Mouse (Mus musculus) embryonic facial prominence, embryonic 11.5 days (tissue): Measurements from ENCODE around the gene Gm10490. TPM values are rescaled to one million over a fixed set of nuclear protein-coding genes. Genes with fewer than 3 reads are reported as not detected.

Experiments
- ATAC-seq: fragments of 200-750 bp; cut with Nextera tagmentation; replicated peaks from 2 replicates; pipeline ENCODE4 v1.8.0; 2017; ENCODE audit warnings: low read depth; ENCODE audit not compliant: insufficient number of reproducible peaks, low FRiP score, low TSS enrichment
- DNase-seq: peaks from one replicate; pipeline ENCODE4 v3.0.0-alpha.2; 2015; ENCODE audit warnings: low spot score
- H3K27ac ChIP-seq: fragments of 300-500 bp; sonication (generic); replicated peaks from 2 replicates; pipeline ENCODE4 v1.5.1; 2014; ENCODE audit warnings: mild to moderate bottlenecking, low read depth, low read length, control low read depth
- H3K27me3 ChIP-seq: fragments of 300-500 bp; sonication (generic); 2 replicates; pipeline ENCODE4 v1.6.1; 2014; ENCODE audit warnings: mild to moderate bottlenecking, low read length, moderate library complexity, mixed read lengths; ENCODE audit not compliant: control insufficient read depth, insufficient read depth
- H3K36me3 ChIP-seq: fragments of 300-500 bp; sonication (generic); replicated peaks from 2 replicates; pipeline ENCODE4 v1.6.1; 2014; ENCODE audit warnings: low read depth, mild to moderate bottlenecking, low read length, moderate library complexity, mixed read lengths; ENCODE audit not compliant: control insufficient read depth, insufficient read depth
- H3K4me1 ChIP-seq: fragments of 300-500 bp; sonication (generic); 2 replicates; pipeline ENCODE4 v1.6.1; 2014; ENCODE audit warnings: low read length, mixed read lengths; ENCODE audit not compliant: control insufficient read depth, insufficient read depth
- H3K4me2 ChIP-seq: fragments of 300-500 bp; sonication (generic); 2 replicates; pipeline ENCODE4 v1.6.1; 2014; ENCODE audit warnings: low read depth, mild to moderate bottlenecking, control low read depth, low read length, moderate library complexity
- H3K4me3 ChIP-seq: fragments of 300-500 bp; sonication (generic); 2 replicates; pipeline ENCODE4 v1.5.1; 2014; ENCODE audit warnings: low read depth, low read length, control low read depth
- H3K9ac ChIP-seq: fragments of 300-500 bp; sonication (generic); replicated peaks from 2 replicates; pipeline ENCODE4 v1.6.1; 2014; ENCODE audit warnings: mild to moderate bottlenecking, control low read depth, low read length
- H3K9me3 ChIP-seq: fragments of 300-500 bp; sonication (generic); replicated peaks from 2 replicates; pipeline ENCODE4 v1.6.1; 2016; ENCODE audit warnings: mild to moderate bottlenecking, low read length, inconsistent platforms, mixed read lengths; ENCODE audit not compliant: control insufficient read depth
- WGBS: fragments of 180-500 bp; shearing (Covaris S2); extraction: QIAGEN DNeasy Blood & Tissue Kit; methylation state at CpG from one replicate; pipeline ENCODE4 v1.1.7; 2014; 5-methylcytosine and 5-hydroxymethylcytosine counted together
- polyA plus RNA-seq: library from polyadenylated mRNA; unstranded; fragments of >200 nt; fragmentation: Nextera tagmentation; extraction: Ambion mirVana; gene quantifications from 2 replicates; pipeline ENCODE4 v1.2.1, GENCODE M21; 2014

Gene Gm10490
- polyA plus RNA-seq, 1 experiment from 2014 or later, result not detected

DNA sequence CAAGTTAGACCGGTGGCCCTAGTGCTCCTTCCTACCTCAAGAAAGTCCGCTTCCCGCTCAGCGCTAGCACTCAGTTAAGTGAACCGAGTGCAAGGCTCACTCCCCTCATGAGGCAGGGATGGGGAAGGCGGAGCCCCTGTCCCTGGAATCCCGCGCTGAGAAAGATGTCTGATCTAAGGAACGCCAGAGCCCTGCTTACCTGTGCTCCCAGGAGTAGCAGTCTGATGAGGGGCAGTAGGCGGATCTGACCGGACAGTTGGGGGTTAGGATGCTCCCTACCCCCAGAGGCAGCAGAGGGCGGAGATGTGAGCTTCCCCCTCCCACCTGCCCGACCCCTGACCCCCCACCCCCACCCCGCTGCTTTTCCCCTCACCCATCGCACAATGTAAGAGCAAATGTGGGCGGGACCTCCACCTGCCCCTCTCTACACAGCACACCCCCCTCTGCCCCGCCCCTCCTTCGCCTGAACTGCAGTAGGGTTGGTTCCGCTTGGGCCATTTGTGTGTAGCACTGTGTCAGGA, 19.0 kb downstream of the Gm10490 start, which contains the start of gene Eras:
TSS of gene Eras (minus strand) at position 338 of the 521 bp plus-strand sequence.
- peaks cover 7% of the 10 kb centered on the region for H3K27me3 ChIP-seq
- DNase-seq (no peak), ATAC-seq (no peak)
- no peaks in the 10 kb centered on the region for H3K4me1 ChIP-seq
- no peak within 1 kb of the TSS for H3K4me3 ChIP-seq
- H3K36me3 ChIP-seq, result no peaks in the 10 kb centered on the region
- H3K4me2 ChIP-seq, result no peak within 1 kb of the TSS
- no peak within 1 kb of the TSS for H3K9ac ChIP-seq
- WGBS, result 18% methylated on average over 19 of the region's 19 CpGs
- H3K9me3 ChIP-seq, result no peaks in the 10 kb centered on the region
- H3K27ac ChIP-seq, result no peak within 1 kb of the TSS

DNA sequence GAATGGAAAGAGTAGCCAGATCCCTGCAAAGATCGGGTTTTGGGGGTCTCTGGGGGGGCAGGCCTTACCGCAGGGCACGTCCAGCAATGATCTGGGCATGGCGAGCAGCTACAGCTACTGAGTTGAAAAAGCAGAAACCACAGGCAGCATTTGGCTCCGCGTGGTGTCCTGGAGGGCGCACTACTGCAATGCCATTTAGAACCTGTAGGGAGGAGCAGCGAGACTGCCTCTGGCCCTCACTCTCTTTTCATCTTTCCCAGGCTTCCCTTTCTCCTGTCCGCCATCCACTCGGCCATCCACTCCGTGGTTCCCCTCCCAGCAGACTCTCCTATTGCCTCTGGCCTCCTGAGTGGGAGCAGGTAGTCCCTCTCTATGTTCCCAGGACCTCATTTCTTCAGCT, 27.5 kb downstream of the Gm10490 start:
- DNase-seq, result no peak
- Histone ChIP-seq H3K27ac (no peak overlapping the region), H3K4me3 (no peak overlapping the region), H3K4me1 (no peaks in the 10 kb centered on the region), H3K4me2 (no peak overlapping the region), H3K36me3 (no peaks in the 10 kb centered on the region), H3K27me3 (no peaks in the 10 kb centered on the region), H3K9me3 (no peaks in the 10 kb centered on the region), H3K9ac (no peak overlapping the region)
- no peak for ATAC-seq
- WGBS, result 58% methylated on average over 11 of the region's 11 CpGs

- WGBS, result 90% methylated on average over 6 of the region's 6 CpGs
- Histone ChIP-seq H3K9ac (no peak overlapping the region), H3K4me2 (no peak overlapping the region), H3K27me3 (no peaks in the 10 kb centered on the region), H3K4me1 (no peaks in the 10 kb centered on the region), H3K4me3 (no peak overlapping the region), H3K27ac (no peak overlapping the region), H3K9me3 (no peaks in the 10 kb centered on the region), H3K36me3 (no peaks in the 10 kb centered on the region)
- no peak for ATAC-seq
- DNase-seq, result no peak
Observed at GRCm38 (mm10) chrX:7937667-7938066, 28.3 kb downstream of the Gm10490 start.

DNA sequence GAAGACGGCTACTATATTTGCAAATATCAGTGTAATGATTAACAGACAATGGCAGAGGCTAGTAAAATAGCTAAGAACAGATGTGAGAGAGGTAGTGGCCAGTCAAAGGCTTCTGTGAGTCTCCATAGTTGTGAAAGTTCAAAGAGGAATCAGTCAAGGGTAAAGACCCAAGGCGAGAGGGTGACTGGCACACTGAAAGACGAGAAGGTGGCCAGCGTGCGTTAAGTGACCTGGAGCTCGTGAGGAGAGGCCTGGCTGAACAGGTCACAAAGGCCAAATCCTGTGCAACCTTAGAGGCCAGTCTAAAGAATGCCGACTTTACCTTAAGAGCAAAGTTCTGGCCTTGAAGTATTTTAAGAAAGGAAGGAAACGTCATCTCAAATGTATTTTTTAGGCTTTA, 36.3 kb downstream of the Gm10490 start:
- 59% methylated on average over 8 of the region's 8 CpGs for whole genome bisulfite sequencing
- no peaks in the 10 kb centered on the region for H3K4me1 ChIP-seq
- ATAC-seq (no peak), DNase-seq (no peak)
- no peak overlapping the region for H3K27ac ChIP-seq
- no peaks in the 10 kb centered on the region for H3K36me3 ChIP-seq
- no peak overlapping the region for H3K4me2 ChIP-seq
- H3K9ac ChIP-seq, result no peak overlapping the region
- H3K27me3 ChIP-seq, result no peaks in the 10 kb centered on the region
- no peaks in the 10 kb centered on the region for H3K9me3 ChIP-seq
- H3K4me3 ChIP-seq, result no peak overlapping the region

GRCm38 (mm10) chrX:7947108-7947899, 38.0 kb downstream of the Gm10490 start, which contains the start of gene Hdac6:
TSS of gene Hdac6 (minus strand) at chrX:7947889.
- peak within 1 kb of the TSS; percentile 44 for H3K4me2 ChIP-seq
- H3K27me3 ChIP-seq, result no peaks in the 10 kb centered on the region
- no peaks in the 10 kb centered on the region for H3K9me3 ChIP-seq
- no peaks in the 10 kb centered on the region for H3K4me1 ChIP-seq
- no peaks in the 10 kb centered on the region for H3K36me3 ChIP-seq
- peak within 1 kb of the TSS; percentile 53 for H3K9ac ChIP-seq
- ATAC-seq, result peak; percentile 58
- whole genome bisulfite sequencing, result 23% methylated on average over 36 of the region's 37 CpGs
- H3K27ac ChIP-seq, result no peak within 1 kb of the TSS; the same call in 1 of the 2 replicates
- DNase-seq, result peak; percentile 23
- peak within 1 kb of the TSS; percentile 42 for H3K4me3 ChIP-seq

DNA sequence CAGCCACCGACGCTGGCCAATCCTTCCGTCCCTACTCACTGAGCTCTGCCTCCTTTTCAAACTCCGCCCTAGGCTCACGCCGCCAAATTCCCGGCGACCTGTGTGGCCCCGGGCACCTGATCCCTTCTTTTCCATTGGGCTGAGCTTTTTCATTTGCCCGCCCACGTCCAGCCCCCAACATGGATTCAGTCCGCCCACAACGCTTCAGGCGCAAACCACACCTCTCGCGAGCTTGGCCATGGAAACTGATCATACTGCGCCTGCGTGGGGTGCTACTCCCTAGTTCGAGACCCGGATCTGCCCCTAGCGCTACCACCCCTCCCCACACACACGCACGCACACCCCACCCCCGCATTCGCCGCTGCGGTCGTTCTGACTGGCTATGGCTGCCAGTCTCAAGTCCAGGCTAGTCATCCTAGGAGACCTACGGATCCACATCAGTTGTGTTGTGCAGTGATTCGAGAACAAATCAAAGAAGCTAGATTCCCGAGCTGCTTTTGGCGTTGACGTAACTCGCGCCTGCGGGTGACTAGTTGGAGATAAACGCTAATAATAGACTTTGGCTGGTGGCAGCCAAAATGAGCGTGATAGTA, 38.7 kb downstream of the Gm10490 start:
- peak; percentile 93 for DNase-seq
- Histone ChIP-seq H3K27me3 (no peaks in the 10 kb centered on the region), H3K9ac (peak overlapping the region; percentile 51), H3K36me3 (no peaks in the 10 kb centered on the region), H3K27ac (no peak overlapping the region), H3K4me2 (peak overlapping the region; percentile 36), H3K4me1 (no peaks in the 10 kb centered on the region), H3K4me3 (peak overlapping the region; percentile 42), H3K9me3 (no peaks in the 10 kb centered on the region)
- WGBS, result 14% methylated on average over 38 of the region's 38 CpGs
- ATAC-seq, result peak; percentile 98; the same call in 1 of the 2 replicates

DNA sequence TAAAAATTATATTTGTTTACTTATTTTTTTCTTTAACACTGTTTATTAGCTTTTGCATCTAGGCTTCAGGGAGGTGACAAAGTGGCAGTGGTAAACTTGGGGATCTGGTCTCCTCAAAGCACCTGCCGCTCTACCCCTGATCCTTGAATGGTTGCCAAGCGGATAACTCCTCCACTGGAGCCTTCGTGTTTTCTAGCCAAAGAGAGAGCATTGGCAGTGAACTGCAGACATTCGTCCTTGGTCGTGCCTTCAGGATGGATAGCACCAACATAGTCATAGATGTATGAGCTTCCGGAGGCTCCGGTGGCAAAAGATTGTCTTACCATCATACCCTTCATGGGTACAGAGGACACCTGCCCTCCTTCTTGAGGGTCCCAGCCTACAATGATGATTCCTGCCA, 40.7 kb downstream of the Gm10490 start:
- Histone ChIP-seq H3K9me3 (no peaks in the 10 kb centered on the region), H3K4me1 (no peaks in the 10 kb centered on the region), H3K4me2 (no peak overlapping the region), H3K9ac (no peak overlapping the region), H3K4me3 (no peak overlapping the region), H3K27me3 (no peaks in the 10 kb centered on the region), H3K27ac (no peak overlapping the region), H3K36me3 (no peaks in the 10 kb centered on the region)
- no peak for ATAC-seq
- no peak for DNase-seq
- 89% methylated on average over 7 of the region's 7 CpGs for WGBS

DNA sequence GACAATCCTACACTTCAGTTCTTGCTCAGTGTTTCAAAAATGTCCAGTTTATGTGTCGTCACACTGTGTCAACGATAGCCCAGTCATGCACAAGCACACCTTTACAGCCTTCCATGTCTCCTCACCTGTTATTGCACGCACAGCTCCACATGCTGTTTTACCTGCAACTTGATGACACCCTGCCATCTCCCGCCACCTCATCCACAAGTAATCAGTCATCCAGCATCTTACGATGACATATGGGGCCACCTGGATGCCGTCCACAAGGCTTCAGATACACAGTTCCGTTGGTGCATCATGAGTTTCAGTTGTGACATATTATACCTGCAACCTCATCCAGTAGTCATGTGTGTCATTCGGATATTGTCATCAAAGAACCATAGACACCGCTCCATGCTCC, 49.5 kb downstream of the Gm10490 start:
- Histone ChIP-seq H3K4me2 (no peak overlapping the region), H3K27me3 (no peaks in the 10 kb centered on the region), H3K4me1 (no peaks in the 10 kb centered on the region), H3K27ac (no peak overlapping the region), H3K4me3 (no peak overlapping the region), H3K36me3 (no peaks in the 10 kb centered on the region), H3K9me3 (no peaks in the 10 kb centered on the region), H3K9ac (no peak overlapping the region)
- 92% methylated on average over 9 of the region's 9 CpGs for WGBS
- DNase-seq (no peak), ATAC-seq (no peak)
